Mouse (Mus musculus) embryonic facial prominence, embryonic 13.5 days (tissue): Measurements from ENCODE around the gene Hpn. TPM values are rescaled to one million over a fixed set of nuclear protein-coding genes. Genes with fewer than 3 reads are reported as not detected.
A peak's percentile ranks its signal among the peaks of the same experiment; 100 is the strongest.

Experiments
- ATAC-seq: fragments of 200-750 bp; cut with Nextera tagmentation; 2 replicates; pipeline ENCODE4 v1.8.0; 2017; ENCODE audit warnings: low read depth; ENCODE audit not compliant: insufficient number of reproducible peaks, insufficient read depth, low FRiP score, low TSS enrichment
- H3K27ac ChIP-seq: fragments of 300-500 bp; sonication (generic); 2 replicates; pipeline ENCODE4 v1.5.1; 2015; ENCODE audit warnings: moderate library complexity, mild to moderate bottlenecking, inconsistent platforms
- H3K27me3 ChIP-seq: fragments of 300-500 bp; sonication (generic); 2 replicates; pipeline ENCODE4 v1.6.1; 2015; ENCODE audit warnings: mild to moderate bottlenecking, inconsistent platforms
- H3K36me3 ChIP-seq: fragments of 300-500 bp; sonication (generic); 2 replicates; pipeline ENCODE4 v1.6.1; 2015; ENCODE audit warnings: mild to moderate bottlenecking, inconsistent platforms
- H3K4me1 ChIP-seq: fragments of 300-500 bp; sonication (generic); 2 replicates; pipeline ENCODE4 v1.6.1; 2015; ENCODE audit warnings: inconsistent platforms
- H3K4me2 ChIP-seq: fragments of 300-500 bp; sonication (generic); 2 replicates; pipeline ENCODE4 v1.6.1; 2015; ENCODE audit warnings: moderate library complexity, mild to moderate bottlenecking, inconsistent platforms
- H3K4me3 ChIP-seq: fragments of 300-500 bp; sonication (generic); 2 replicates; pipeline ENCODE4 v1.5.1; 2015; ENCODE audit warnings: mild to moderate bottlenecking, inconsistent platforms
- H3K9ac ChIP-seq: fragments of 300-500 bp; sonication (generic); 2 replicates; pipeline ENCODE4 v1.6.1; 2015; ENCODE audit warnings: mild to moderate bottlenecking, inconsistent platforms
- H3K9me3 ChIP-seq: fragments of 300-500 bp; sonication (generic); 2 replicates; pipeline ENCODE4 v1.6.1; 2016; ENCODE audit warnings: inconsistent platforms
- WGBS: fragments of 180-500 bp; shearing (Covaris S2); methylation state at CpG from one replicate; pipeline ENCODE4 v1.1.7; 2015; ENCODE audit warnings: mixed read lengths; 5-methylcytosine and 5-hydroxymethylcytosine counted together
- polyA plus RNA-seq: library from polyadenylated mRNA; unstranded; fragments of >200 nt; fragmentation: Nextera tagmentation; extraction: Ambion mirVana; gene quantifications from 2 replicates; pipeline ENCODE4 v1.2.1, GENCODE M21; 2015

The Hpn gene
- polyA plus RNA-seq, 1 experiment from 2014 or later, result 5.6 TPM

GRCm38 (mm10) chr7:31058211-31058610, 56.9 kb downstream of the Hpn start:
- Histone ChIP-seq H3K27ac (no peak overlapping the region), H3K4me3 (no peak overlapping the region), H3K36me3 (no peaks in the 10 kb centered on the region), H3K4me2 (no peak overlapping the region), H3K9ac (no peak overlapping the region), H3K9me3 (no peaks in the 10 kb centered on the region), H3K27me3 (peaks cover 13% of the 10 kb centered on the region), H3K4me1 (peaks cover 30% of the 10 kb centered on the region)
- 81% methylated on average over 6 of the region's 6 CpGs for WGBS
- no peak for ATAC-seq

- Histone ChIP-seq H3K27me3 (peaks cover 18% of the 10 kb centered on the region), H3K27ac (no peak overlapping the region), H3K4me3 (no peak overlapping the region), H3K36me3 (no peaks in the 10 kb centered on the region), H3K4me1 (peaks cover 35% of the 10 kb centered on the region), H3K9me3 (no peaks in the 10 kb centered on the region), H3K9ac (no peak overlapping the region), H3K4me2 (no peak overlapping the region)
- ATAC-seq, result no peak
- 71% methylated on average over 5 of the region's 5 CpGs for WGBS
Observed at GRCm38 (mm10) chr7:31057730-31058129, 57.4 kb downstream of the Hpn start.

DNA sequence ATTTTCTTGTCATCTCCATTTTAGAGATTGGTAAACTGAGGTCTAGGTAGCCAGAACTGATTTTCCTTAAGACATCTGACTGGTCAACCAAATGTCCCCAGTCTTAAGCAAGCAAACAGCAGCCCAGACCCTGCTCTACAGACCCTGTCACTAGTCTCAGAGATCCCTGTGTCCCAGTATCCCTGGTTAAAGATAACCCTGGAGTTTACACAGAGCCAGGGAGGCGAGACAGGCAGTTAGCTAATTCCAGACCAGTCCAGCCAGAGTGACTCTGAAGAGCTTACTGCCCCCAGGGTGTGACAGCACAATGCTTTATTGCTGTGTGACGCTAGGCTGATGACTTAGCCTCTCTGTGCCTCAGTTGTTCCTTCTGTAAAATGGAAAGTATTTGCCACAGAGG, 58.0 kb downstream of the Hpn start, which contains the start of gene Fxyd1:
TSS of gene Fxyd1 (minus strand) at position 129 of the 400 bp plus-strand sequence.
- Histone ChIP-seq H3K9ac (no peak within 1 kb of the TSS), H3K36me3 (no peaks in the 10 kb centered on the region), H3K9me3 (no peaks in the 10 kb centered on the region), H3K4me1 (peaks cover 41% of the 10 kb centered on the region), H3K4me3 (no peak within 1 kb of the TSS), H3K27ac (peak within 1 kb of the TSS; percentile 72), H3K4me2 (0 out of 2 replicates have a peak within 1 kb of the TSS, but pooled peaks have one; percentile 59), H3K27me3 (peaks cover 25% of the 10 kb centered on the region)
- no peak for ATAC-seq
- WGBS, result 65% methylated on average over 2 of the region's 2 CpGs

- Histone ChIP-seq H3K9ac (no peak overlapping the region), H3K4me3 (no peak overlapping the region), H3K9me3 (no peaks in the 10 kb centered on the region), H3K4me2 (no peak overlapping the region), H3K27ac (no peak overlapping the region), H3K27me3 (peaks cover 31% of the 10 kb centered on the region), H3K4me1 (peaks cover 48% of the 10 kb centered on the region), H3K36me3 (no peaks in the 10 kb centered on the region)
- ATAC-seq, result no peak
- WGBS, result 67% methylated on average over 7 of the region's 7 CpGs
Observed at GRCm38 (mm10) chr7:31056448-31056847, 58.6 kb downstream of the Hpn start.

DNA sequence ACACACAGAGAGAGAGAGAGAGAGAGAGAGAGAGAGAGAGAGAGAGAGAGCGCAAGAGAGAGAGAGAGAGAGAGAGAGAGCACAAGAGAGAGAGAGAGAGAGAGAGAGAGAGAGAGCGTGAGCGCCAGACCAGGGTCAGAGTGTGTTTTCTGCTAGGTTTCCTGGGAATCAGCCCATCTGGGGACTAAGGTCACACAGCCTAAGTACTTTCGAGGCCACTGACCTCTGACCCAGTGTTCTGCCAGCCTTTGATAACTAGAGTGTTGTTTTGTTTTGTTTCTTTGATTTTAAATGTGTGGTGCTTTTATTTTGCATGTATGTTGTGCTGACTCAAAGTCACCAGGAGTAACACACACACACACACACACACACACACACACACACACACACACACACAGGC, 59.2 kb downstream of the Hpn start:
- 27% methylated on average over 3 of the region's 4 CpGs for WGBS
- peaks cover 53% of the 10 kb centered on the region for H3K4me1 ChIP-seq
- no peak overlapping the region for H3K4me3 ChIP-seq
- no peaks in the 10 kb centered on the region for H3K36me3 ChIP-seq
- H3K9ac ChIP-seq, result no peak overlapping the region
- ATAC-seq, result no peak
- peaks cover 36% of the 10 kb centered on the region for H3K27me3 ChIP-seq
- H3K9me3 ChIP-seq, result no peaks in the 10 kb centered on the region
- H3K4me2 ChIP-seq, result peak overlapping the region; percentile 59; the same call in 1 of the 2 replicates
- peak overlapping the region; percentile 72 for H3K27ac ChIP-seq

DNA sequence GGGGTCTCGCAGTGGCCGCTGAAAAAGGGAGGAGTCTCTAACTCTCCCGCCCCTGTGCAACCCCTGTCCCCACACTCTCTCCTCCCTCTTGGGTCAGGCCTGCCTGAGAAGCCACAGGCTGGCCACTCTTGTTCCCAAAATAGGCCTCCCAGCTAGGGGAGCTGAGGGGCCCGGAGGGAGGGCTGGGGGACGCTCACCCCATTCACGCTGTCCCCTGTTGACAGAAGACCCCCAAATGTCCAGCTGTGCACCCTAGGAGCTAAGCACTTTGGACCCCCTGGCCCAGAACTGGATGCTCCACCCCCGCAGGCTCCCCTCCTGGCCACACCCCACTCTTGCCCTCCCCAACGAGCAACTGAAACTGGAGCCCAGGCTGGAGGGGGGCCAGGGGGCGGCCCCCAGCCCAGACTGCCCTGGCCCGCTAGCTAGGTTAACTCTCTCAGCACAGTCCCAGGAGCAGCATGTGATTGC, 59.7 kb downstream of the Hpn start:
- Histone ChIP-seq H3K9me3 (no peaks in the 10 kb centered on the region), H3K27me3 (peaks cover 41% of the 10 kb centered on the region), H3K9ac (peak overlapping the region; percentile 52), H3K4me2 (peak overlapping the region; percentile 59), H3K27ac (peak overlapping the region; percentile 72; the same call in 1 of the 2 replicates), H3K36me3 (no peaks in the 10 kb centered on the region), H3K4me1 (peaks cover 58% of the 10 kb centered on the region), H3K4me3 (peak overlapping the region; percentile 29)
- WGBS, result 8% methylated on average over 10 of the region's 10 CpGs
- peak; percentile 71 for ATAC-seq

GRCm38 (mm10) chr7:31054661-31055320, 60.3 kb downstream of the Hpn start:
- no peak for ATAC-seq
- peaks cover 64% of the 10 kb centered on the region for H3K4me1 ChIP-seq
- WGBS, result 46% methylated on average over 11 of the region's 11 CpGs
- peak overlapping the region; percentile 59 for H3K4me2 ChIP-seq
- H3K36me3 ChIP-seq, result no peaks in the 10 kb centered on the region
- no peaks in the 10 kb centered on the region for H3K9me3 ChIP-seq
- peak overlapping the region; percentile 52 for H3K9ac ChIP-seq
- peak overlapping the region; percentile 29 for H3K4me3 ChIP-seq
- peak overlapping the region; percentile 72; the same call in 1 of the 2 replicates for H3K27ac ChIP-seq
- peaks cover 47% of the 10 kb centered on the region for H3K27me3 ChIP-seq

- Histone ChIP-seq H3K9ac (no peak overlapping the region), H3K9me3 (no peaks in the 10 kb centered on the region), H3K27me3 (peaks cover 55% of the 10 kb centered on the region), H3K4me1 (peaks cover 72% of the 10 kb centered on the region), H3K4me2 (peak overlapping the region; percentile 59; the same call in 1 of the 2 replicates), H3K36me3 (no peaks in the 10 kb centered on the region), H3K4me3 (no peak overlapping the region), H3K27ac (no peak overlapping the region)
- 26% methylated on average over 10 of the region's 10 CpGs for WGBS
- no peak for ATAC-seq
Observed at GRCm38 (mm10) chr7:31053882-31054447, 61.1 kb downstream of the Hpn start.

- 2% methylated on average over 34 of the region's 34 CpGs for WGBS
- H3K27me3 ChIP-seq, result peaks cover 64% of the 10 kb centered on the region
- H3K9ac ChIP-seq, result peak overlapping the region; percentile 49; the same call in 1 of the 2 replicates
Observed at GRCm38 (mm10) chr7:31052636-31053434, 62.3 kb downstream of the Hpn start.

GRCm38 (mm10) chr7:31052251-31052635, 62.8 kb downstream of the Hpn start:
- ATAC-seq, result no peak
- peak overlapping the region; percentile 49; the same call in 1 of the 2 replicates for H3K9ac ChIP-seq
- peaks cover 64% of the 10 kb centered on the region for H3K27me3 ChIP-seq
- H3K4me2 ChIP-seq, result peak overlapping the region; percentile 61
- no peaks in the 10 kb centered on the region for H3K36me3 ChIP-seq
- peak overlapping the region; percentile 38 for H3K4me3 ChIP-seq
- 2% methylated on average over 22 of the region's 22 CpGs for WGBS
- H3K4me1 ChIP-seq, result peaks cover 72% of the 10 kb centered on the region
- no peaks in the 10 kb centered on the region for H3K9me3 ChIP-seq
- no peak overlapping the region for H3K27ac ChIP-seq

More at GRCm38 (mm10) chr7:31052636-31053434, 62.3 kb downstream of the Hpn start:
- Histone ChIP-seq H3K4me1 (peaks cover 72% of the 10 kb centered on the region), H3K4me2 (peak overlapping the region; percentile 61), H3K36me3 (no peaks in the 10 kb centered on the region), H3K4me3 (peak overlapping the region; percentile 38), H3K27ac (no peak overlapping the region), H3K9me3 (no peaks in the 10 kb centered on the region)
- 0 out of 2 replicates have a peak, but pooled peaks have one; percentile 12 for ATAC-seq

GRCm38 (mm10) chr7:31051321-31052021, 63.6 kb downstream of the Hpn start, which contains the start of gene Fxyd7:
Gene Fxyd7, minus strand, starts transcription at chr7:31051467.
- Histone ChIP-seq H3K4me2 (peak within 1 kb of the TSS; percentile 61), H3K9me3 (no peaks in the 10 kb centered on the region), H3K27me3 (peaks cover 64% of the 10 kb centered on the region), H3K4me3 (peak within 1 kb of the TSS; percentile 38), H3K9ac (0 out of 2 replicates have a peak within 1 kb of the TSS, but pooled peaks have one; percentile 32), H3K36me3 (no peaks in the 10 kb centered on the region), H3K27ac (no peak within 1 kb of the TSS), H3K4me1 (peaks cover 70% of the 10 kb centered on the region)
- WGBS, result 2% methylated on average over 26 of the region's 28 CpGs
- ATAC-seq, result no peak
